In genomic region chr2:181589011-181589731, GRCm38 (mm10) we compare ENCODE assay signal across 21 mouse cellular contexts. TPM values are rescaled to one million over a fixed set of nuclear protein-coding genes. Genes with fewer than 3 reads are reported as not detected.
DNase-seq lines count a peak whose midpoint lies in the region; ATAC-seq lines count a peak whose summit lies in the region.
"Had no signal": no experiment of that assay in that cellular context is flagged by ENCODE, and none has a peak within 500 bp of the region (broad histone marks: within the 10 kb centered on the region; RNA-seq: fewer than 3 reads in every experiment).

No protein-coding gene starts in this region.

- peak; percentile 59 for DNase-seq in cerebellum, adult 9-11 months
- peak; percentile 62 for DNase-seq in heart, embryonic 10.5 days (ENCODE audit: low spot score)
- no peak for DNase-seq in heart, adult 18-20 months
- peak; percentile 3 for DNase-seq in right cerebral cortex, postnatal 4 days
- no peak for DNase-seq in right cerebral cortex, adult 18-20 months
- DNase-seq: adrenal gland, adult 2 months; gastrocnemius, postnatal 10 days; heart, postnatal 36 days; kidney, adult 2 months; kidney, postnatal 14 days; lung, adult 18-20 months; lung, postnatal 10 days; thymus, postnatal 25 days had no signal

- no peaks in the 10 kb centered on the region for H3K27me3 ChIP-seq in heart, embryonic 10.5 days (ENCODE audit: insufficient read depth, poor library complexity, severe bottlenecking)
- H3K27me3 ChIP-seq: hindbrain, embryonic 13.5 days; limb, embryonic 13.5 days; liver, embryonic 12.5 days; neural tube, embryonic 15.5 days had no signal

- H3K4me1 ChIP-seq in heart, embryonic 10.5 days: peaks cover 27% of the 10 kb centered on the region

- no peak overlapping the region for H3K4me3 ChIP-seq in heart, embryonic 10.5 days
- H3K4me3 ChIP-seq: heart, adult 2 months; hindbrain, embryonic 13.5 days; layer of hippocampus, adult 2 months; limb, embryonic 13.5 days; liver, embryonic 12.5 days; neural tube, embryonic 15.5 days had no signal

- peaks cover 66% of the 10 kb centered on the region for H3K36me3 ChIP-seq in heart, embryonic 10.5 days

- H3K27ac ChIP-seq in heart, embryonic 10.5 days: no peak overlapping the region
- H3K27ac ChIP-seq: heart, adult 2 months; hindbrain, embryonic 13.5 days; limb, embryonic 13.5 days; liver, embryonic 12.5 days; neural tube, embryonic 15.5 days had no signal

- no peak for ATAC-seq in cerebellum, adult (ENCODE audit: insufficient number of reproducible peaks, low FRiP score, low TSS enrichment)
- ATAC-seq: forebrain, embryonic 14.5 days; liver, embryonic 12.5 days had no signal

- WGBS in heart, embryonic 10.5 days: 90% methylated on average over 10 of the region's 10 CpGs

- no peaks in the 10 kb centered on the region for H3K9me3 ChIP-seq in heart, embryonic 10.5 days
- H3K9me3 ChIP-seq: hindbrain, embryonic 13.5 days; limb, embryonic 13.5 days; liver, embryonic 12.5 days; neural tube, embryonic 15.5 days had no signal

RNA-seq across cellular contexts. Expression of gene Prpf6, which starts 2.5 kb away (rescaled TPM):
- polyA plus RNA-seq in heart, embryonic 10.5 days (2016; fragmentation: Nextera tagmentation; extraction: Ambion mirVana): 56.1 and 62.9 TPM in 2 replicates
- total RNA-seq in heart, adult 18-20 months (2021): 10 to 100 TPM; 35.9 to 37.7 TPM

RNA-seq across cellular contexts. Expression of gene Zfp512b, which starts 3.4 kb away (rescaled TPM):
- polyA plus RNA-seq in heart, embryonic 10.5 days (2016; fragmentation: Nextera tagmentation; extraction: Ambion mirVana): 36.0 and 37.0 TPM in 2 replicates
- total RNA-seq in heart, adult 18-20 months (2021): 10 to 100 TPM in 1 of 2 experiments, 1 to 10 TPM in 1; 9.7 to 10.8 TPM

RNA-seq across cellular contexts. Expression of gene Uckl1, which starts 4.5 kb away (rescaled TPM):
- polyA plus RNA-seq in heart, embryonic 10.5 days (2016; fragmentation: Nextera tagmentation; extraction: Ambion mirVana): 67.3 and 83.6 TPM in 2 replicates
- total RNA-seq in heart, adult 18-20 months (2021): 10 to 100 TPM; 32.5 to 34.1 TPM

RNA-seq across cellular contexts. Expression of gene Samd10, which starts 9.8 kb away (rescaled TPM):
- polyA plus RNA-seq in heart, embryonic 10.5 days (2016; fragmentation: Nextera tagmentation; extraction: Ambion mirVana): 15.0 and 16.6 TPM in 2 replicates
- 1 to 10 TPM; 1.6 to 2.3 TPM for total RNA-seq in heart, adult 18-20 months (2021)

Comparison
In these comparisons a context has a peak if more than half of its experiments do, and no peak if none do; other contexts are left out.
1. DNase-seq: peak in cerebellum, adult 9-11 months (single experiment), heart, embryonic 10.5 days (single experiment) and right cerebral cortex, postnatal 4 days (single experiment); none in heart, adult 18-20 months (0 of 2) and right cerebral cortex, adult 18-20 months (single experiment).